Mouse (Mus musculus) embryo, embryonic 10.5 days (tissue): ENCODE results near the gene Ppdpf.
"Not testable (repeated sequence)": the region's sequence is repeated elsewhere in the genome, so short reads cannot be mapped to it uniquely, and the experiment has no call there.

Experiments
- DNase-seq: peaks from one replicate; pipeline ENCODE4 v3.0.0-alpha.2; 2015; ENCODE audit warnings: low spot score

Gene Ppdpf

GRCm38 (mm10) chr2:181159091-181159514 is 27.9 kb upstream of the Ppdpf start:
- no peak for DNase-seq

DNA sequence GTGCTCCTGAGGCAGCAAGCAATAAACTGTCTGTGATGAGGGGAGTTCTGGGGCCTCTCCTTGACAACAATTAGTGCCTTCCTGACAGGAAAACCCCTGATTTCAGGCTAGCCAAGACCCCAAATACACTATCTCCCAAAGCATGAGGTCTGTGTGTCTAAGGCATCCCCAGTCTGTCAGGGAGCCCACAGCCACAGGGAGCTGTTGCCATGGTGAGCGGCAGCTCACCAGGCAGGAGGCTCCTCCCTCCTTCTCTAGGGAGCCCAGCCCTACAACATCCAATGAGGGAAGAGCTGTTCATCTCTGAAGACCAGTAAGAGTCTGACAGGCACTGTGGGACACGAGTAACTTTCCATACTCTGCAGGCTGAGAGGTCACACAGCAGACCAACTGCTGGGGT is 27.3 kb upstream of the Ppdpf start:
- peak; percentile 72 for DNase-seq

DNA sequence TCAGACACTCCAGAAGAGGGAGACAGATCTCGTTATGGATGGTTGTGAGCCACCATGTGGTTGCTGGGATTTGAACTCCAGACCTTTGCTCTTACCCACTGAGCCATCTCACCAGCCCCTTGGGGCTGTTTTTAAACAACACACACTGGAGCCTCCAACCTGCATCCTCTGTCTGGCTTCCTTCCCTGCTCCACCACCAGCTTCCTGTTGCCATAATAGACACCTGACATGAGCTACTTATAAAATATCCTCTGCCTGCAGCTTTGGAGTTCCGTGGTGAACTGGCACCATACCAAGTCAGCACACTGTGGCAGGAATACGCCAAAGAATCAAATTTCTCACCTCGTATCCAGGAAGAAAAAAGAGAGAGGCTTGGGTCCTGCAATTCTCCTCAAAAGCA is 26.2 kb upstream of the Ppdpf start:
- no peak for DNase-seq

DNA sequence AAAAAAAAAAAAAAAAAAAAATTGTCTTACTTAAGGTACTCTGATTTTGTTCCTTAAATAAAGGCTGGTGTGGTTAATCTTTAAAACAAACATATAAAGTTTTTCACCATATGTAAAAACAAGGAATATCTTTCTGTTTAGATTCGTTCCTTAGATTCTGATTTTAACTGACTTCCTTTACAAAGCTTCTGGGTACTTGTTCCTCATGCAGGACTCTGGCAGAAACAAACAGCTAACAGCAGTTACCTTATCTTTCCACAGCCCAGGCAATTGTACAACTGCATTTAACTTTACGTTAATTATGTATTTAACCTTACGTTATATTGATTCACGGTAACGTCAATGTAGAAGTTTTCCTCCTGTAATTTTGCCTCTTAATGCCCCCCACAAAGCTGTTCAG is 20.6 kb upstream of the Ppdpf start:
- DNase-seq, result no peak

GRCm38 (mm10) chr2:181174646-181175045 is 12.4 kb upstream of the Ppdpf start:
- DNase-seq, result no peak

DNA sequence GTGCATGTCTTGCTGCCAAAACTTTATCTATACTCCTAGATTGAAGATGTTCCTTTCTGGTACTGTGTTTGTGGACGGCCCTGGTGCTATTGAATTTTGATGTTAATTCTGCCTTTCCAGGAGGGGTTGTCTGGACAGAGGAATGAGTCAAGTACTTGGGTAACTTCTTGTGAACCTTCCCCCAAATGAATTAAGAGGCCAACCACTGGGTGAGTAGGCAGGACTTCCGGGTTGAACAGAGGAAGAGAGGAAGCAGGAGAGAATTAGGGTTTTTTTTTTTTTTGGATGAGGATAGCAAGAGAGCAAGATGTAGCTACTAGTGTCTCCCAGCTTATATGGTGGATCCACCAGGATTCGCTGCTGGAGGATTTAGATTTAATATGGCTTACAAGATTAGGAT is 9.0 kb upstream of the Ppdpf start:
- no peak for DNase-seq

- no peak for DNase-seq
Observed at GRCm38 (mm10) chr2:181178471-181178870, 8.6 kb upstream of the Ppdpf start.

DNA sequence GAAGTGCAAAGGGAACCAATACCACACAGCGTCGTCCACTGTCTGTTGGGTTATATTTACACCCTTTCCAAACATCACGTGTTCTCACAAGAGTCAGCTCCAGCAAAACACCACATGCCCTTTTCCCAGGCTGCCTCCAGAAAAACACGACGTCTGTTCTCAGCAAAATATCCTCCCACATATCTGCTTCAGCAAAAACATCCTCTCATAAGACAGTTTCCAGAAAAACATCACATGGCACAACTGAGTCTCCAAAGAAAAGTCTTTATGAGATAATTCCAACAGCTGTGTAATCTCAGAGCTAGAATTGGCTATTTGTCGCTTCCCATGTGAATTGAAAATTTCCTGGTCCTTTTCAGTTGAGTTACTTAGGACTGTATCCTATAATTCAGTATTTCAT is 6.1 kb upstream of the Ppdpf start:
- DNase-seq, result no peak

DNA sequence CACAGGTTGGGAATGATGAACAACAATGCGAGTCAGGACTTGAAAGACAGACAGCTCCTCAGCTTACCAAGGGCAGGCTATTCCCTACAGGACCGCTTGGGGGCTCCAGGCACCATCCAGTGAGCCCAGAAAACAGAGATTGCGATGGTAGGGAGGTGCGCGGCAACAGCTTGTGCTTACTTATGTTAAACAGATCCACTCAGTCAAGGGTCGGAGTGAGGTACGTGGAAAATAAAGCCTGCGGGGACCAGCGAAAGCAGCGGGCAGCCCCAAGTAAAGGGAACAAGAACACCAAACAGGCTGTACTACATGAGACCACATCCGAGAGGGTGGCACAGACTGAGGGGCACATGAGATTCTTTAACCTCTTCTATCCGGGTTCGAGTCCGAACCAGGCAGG is 412 bp upstream of the Ppdpf start:
- peak; percentile 96 for DNase-seq

GRCm38 (mm10) chr2:181188681-181189080 is 1.6 kb downstream of the Ppdpf start:
- DNase-seq, result peak; percentile 9

- DNase-seq, result no peak
Observed at GRCm38 (mm10) chr2:181189321-181189720, 2.3 kb downstream of the Ppdpf start.

DNA sequence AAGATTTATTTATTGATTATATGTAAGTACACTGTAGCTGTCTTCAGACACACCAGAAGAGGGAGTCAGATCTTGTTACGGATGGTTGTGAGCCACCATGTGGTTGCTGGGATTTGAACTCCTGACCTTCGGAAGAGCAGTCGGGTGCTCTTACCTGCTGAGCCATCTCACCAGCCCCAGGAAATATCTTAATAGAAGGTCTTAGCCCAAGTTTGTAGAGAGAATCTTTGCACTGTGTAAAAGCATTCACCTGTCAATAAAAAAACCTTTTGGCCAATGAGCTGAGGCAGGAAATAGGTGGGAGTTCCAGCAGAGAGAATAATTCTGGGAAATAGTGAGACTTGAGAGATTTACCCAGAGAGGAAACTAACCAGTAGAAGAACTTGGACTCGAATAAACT is 4.3 kb downstream of the Ppdpf start:
- not testable (repeated sequence) for DNase-seq

- DNase-seq, result no peak
Observed at GRCm38 (mm10) chr2:181191936-181192335, 4.9 kb downstream of the Ppdpf start.

- DNase-seq, result no peak
Observed at GRCm38 (mm10) chr2:181193044-181193443, 6.0 kb downstream of the Ppdpf start.

GRCm38 (mm10) chr2:181196628-181197300 is 9.7 kb downstream of the Ppdpf start:
- no peak for DNase-seq

DNA sequence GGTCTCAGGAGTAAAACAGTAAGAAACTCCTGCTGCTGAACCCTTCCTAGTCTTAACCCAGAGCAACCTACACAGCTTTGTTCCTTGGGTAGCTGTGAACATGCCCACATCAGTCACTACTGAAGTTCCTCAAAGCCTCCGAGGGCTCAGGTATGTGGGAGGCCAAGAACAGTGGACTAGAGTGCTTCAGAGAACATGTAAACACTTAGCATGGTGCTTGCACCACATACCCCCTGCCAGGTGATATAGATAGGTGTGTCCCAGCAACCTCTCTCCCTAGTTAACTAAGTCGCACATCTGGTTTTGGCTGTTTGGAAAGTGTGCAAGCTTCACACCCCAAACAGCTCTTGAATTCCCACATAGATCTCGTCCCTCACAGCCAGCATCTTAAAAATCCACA is 14.6 kb downstream of the Ppdpf start:
- DNase-seq, result no peak

GRCm38 (mm10) chr2:181202422-181202821 is 15.4 kb downstream of the Ppdpf start, which contains the start of gene Ptk6:
Gene Ptk6 (minus strand): TSS chr2:181202789.
- no peak for DNase-seq

GRCm38 (mm10) chr2:181202886-181203285 is 15.8 kb downstream of the Ppdpf start:
- no peak for DNase-seq

- no peak for DNase-seq
Observed at GRCm38 (mm10) chr2:181205678-181206077, 18.6 kb downstream of the Ppdpf start.

- DNase-seq, result no peak
Observed at GRCm38 (mm10) chr2:181206118-181206517, 19.1 kb downstream of the Ppdpf start.

- peak; percentile 32 for DNase-seq
Observed at GRCm38 (mm10) chr2:181212389-181213020, 25.5 kb downstream of the Ppdpf start.

DNA sequence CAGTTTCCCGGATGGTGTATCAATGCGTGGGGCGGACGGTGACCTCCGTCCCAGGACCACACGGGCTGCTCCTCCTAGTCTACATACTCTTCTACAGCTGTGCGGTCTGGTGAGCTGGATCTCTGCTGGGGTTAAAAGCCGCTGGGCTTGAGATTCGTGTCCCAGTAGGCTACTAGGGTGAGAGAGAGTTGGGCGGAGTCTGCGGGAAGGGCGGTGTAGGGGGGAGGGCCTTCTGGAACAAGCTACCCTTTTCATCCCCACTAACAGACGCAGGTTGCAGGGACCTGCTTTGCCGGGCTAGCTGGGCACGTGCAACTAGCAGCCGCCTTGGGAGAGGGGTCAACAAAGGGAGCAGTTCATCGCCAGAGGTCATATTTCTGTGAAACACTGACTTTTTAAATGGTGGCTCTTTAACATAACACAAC is 26.0 kb downstream of the Ppdpf start, which contains the start of gene Srms:
Gene Srms (minus strand): TSS at position 165 of the 425 bp plus-strand sequence.
- DNase-seq, result peak; percentile 61

DNA sequence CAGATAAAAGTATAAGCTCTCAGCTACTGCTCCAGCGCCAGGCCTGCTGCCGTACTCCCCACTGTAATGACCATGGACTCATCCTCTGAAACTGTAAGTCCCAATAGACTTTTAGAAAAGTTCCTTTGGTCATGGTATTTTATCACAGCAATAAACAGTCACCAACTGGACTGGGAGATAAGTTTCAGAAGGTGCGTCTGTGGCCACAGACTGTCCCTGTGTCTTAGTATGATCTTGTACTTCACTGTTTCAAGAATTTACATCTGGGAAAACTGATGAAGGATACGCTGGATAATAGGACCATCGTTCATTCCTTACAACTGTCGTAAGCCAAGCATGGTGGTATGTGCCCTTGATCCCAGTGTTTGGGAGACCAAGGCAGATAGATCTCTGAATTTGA is 29.0 kb downstream of the Ppdpf start:
- no peak for DNase-seq
